Mouse (Mus musculus): ENCODE measurements around the gene Akap6.

Akap6 gene

GRCm38 (mm10) chr12:52904046-52904445 is 204.9 kb downstream of the Akap6 start:
- DNase-seq (ENCODE audit: low spot score in 2 of 2), result no peak

GRCm38 (mm10) chr12:52908448-52909066 is 209.4 kb downstream of the Akap6 start:
- DNase-seq (ENCODE audit: low spot score in 2 of 2), result no peak

- no peak for DNase-seq (ENCODE audit: low spot score in 2 of 2)
These were observed 211.2 kb downstream of the Akap6 start for GRCm38 (mm10) chr12:52910345-52910744.

- peak; percentile 41 to 76 for DNase-seq (ENCODE audit: low spot score in 2 of 2)
These were observed 211.6 kb downstream of the Akap6 start for GRCm38 (mm10) chr12:52910819-52911218.

GRCm38 (mm10) chr12:52918939-52919338 is 219.8 kb downstream of the Akap6 start:
- DNase-seq (ENCODE audit: low spot score in 2 of 2), result no peak

- no peak for DNase-seq (ENCODE audit: low spot score in 2 of 2)
These were observed 223.3 kb downstream of the Akap6 start for GRCm38 (mm10) chr12:52922510-52922909.

- no peak for DNase-seq (ENCODE audit: low spot score in 2 of 2)
These were observed 226.3 kb downstream of the Akap6 start for GRCm38 (mm10) chr12:52925448-52925847.

DNA sequence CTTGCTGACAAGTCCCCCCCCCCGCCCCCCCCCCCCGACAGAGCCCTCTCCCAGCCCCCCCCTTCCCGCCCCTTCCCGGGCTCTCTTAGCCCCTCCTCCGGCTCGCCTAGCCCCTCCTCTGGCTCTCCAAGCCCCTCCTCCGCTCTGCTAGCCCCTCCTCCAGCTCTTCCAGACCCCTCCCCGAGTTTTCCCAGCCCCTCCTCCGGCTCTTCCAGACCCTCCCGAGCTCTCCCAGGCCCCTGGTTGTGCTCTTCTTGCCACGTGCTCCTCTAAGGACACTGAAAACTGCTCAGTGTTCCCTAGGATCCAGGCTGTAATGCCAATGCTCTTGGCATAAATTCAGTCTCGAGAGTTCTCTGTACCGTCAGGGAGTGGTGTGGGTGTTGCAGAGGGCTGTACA is 234.6 kb downstream of the Akap6 start:
- DNase-seq (ENCODE audit: low spot score in 2 of 2), result no peak

DNA sequence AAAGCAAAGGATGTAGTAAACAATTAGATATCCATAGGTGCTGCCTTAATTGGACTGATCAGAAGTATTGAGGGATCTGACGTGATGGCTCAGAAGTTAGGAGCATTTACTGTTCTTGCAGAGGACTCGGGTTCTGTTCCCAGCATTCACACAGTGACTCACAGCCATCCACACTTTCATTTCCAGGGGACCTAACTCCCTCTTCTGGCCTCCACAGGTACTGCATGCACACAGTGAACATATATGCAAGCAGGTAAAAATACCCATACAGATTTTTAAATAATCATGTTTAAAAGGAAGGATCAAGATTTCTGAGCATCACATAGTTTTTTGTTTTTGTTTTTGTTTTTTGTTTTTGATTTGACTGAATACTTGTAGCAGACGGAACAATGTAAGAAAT is 235.8 kb downstream of the Akap6 start:
- no peak for DNase-seq (ENCODE audit: low spot score in 2 of 2)

GRCm38 (mm10) chr12:52938786-52939185 is 239.6 kb downstream of the Akap6 start:
- DNase-seq (ENCODE audit: low spot score in 2 of 2), result no peak

- DNase-seq (ENCODE audit: low spot score in 2 of 2), result peak in 1 of 2 experiments; percentile 19
These were observed 240.3 kb downstream of the Akap6 start for GRCm38 (mm10) chr12:52939324-52939946.

DNA sequence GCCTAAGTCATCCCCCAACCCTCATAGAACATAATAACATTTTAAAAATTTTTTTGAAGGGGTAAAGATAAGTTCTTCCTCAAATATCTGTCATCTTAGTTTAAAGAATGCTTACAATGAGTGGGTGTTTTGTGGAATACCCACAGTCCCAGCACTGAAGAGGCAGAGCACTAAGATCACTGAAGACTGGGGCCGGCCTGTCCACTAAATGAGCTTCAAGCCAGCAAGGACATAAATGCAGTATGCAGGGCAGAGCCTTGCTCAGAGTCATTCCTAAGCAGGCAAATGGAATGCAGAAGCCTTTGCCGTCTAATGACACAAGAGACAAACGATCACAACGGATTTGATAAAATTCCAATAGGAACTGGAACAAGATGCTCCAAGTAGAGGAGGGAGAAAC is 242.8 kb downstream of the Akap6 start:
- DNase-seq (ENCODE audit: low spot score in 2 of 2), result no peak

GRCm38 (mm10) chr12:52944274-52944673 is 245.1 kb downstream of the Akap6 start:
- no peak for DNase-seq (ENCODE audit: low spot score in 2 of 2)

- no peak for DNase-seq (ENCODE audit: low spot score in 2 of 2)
These were observed 245.8 kb downstream of the Akap6 start for GRCm38 (mm10) chr12:52944949-52945348.

GRCm38 (mm10) chr12:52950660-52951059 is 251.5 kb downstream of the Akap6 start:
- DNase-seq (ENCODE audit: low spot score in 2 of 2), result no peak

GRCm38 (mm10) chr12:52957587-52957986 is 258.4 kb downstream of the Akap6 start:
- DNase-seq (ENCODE audit: low spot score in 2 of 2), result no peak

DNA sequence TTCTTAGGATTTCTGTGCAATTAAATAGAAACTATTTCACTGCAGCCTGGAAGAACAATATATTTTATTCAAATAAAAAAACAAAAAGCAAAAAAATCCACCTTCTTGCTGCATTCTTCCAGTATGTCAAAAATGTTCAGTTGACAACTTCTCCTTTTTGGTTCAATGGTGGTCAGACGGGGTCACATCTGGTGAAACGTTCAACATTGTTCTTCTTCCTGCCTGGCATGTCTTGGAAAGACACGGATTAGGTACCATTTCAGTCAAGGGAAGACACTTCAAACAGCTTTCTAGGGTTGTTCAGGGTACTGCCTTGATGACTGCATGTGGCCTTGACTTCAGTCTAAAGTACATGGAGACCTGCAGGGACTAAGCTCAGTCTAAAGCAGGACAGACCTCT is 258.8 kb downstream of the Akap6 start:
- DNase-seq (ENCODE audit: low spot score in 2 of 2), result no peak

DNA sequence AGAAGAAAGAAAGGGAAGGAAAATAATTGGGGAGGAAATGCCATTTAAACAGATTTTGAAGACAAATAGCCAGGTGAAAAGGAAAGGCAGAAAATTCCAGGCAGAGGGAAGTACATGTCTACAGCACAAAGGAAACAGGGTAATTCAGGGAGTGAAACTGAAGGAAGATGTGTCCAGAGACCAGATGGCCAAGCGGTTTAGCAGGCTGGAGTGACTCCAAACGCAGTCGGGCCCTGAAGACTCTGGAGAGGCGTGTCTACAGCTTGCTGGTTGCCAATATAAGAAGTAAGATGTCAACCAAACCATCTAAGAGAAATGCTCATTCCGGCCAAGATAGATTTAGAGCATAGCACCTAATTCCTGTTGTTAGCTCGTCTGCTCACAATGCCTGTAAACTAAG is 292.6 kb downstream of the Akap6 start:
- no peak for DNase-seq (ENCODE audit: low spot score in 2 of 2)

DNA sequence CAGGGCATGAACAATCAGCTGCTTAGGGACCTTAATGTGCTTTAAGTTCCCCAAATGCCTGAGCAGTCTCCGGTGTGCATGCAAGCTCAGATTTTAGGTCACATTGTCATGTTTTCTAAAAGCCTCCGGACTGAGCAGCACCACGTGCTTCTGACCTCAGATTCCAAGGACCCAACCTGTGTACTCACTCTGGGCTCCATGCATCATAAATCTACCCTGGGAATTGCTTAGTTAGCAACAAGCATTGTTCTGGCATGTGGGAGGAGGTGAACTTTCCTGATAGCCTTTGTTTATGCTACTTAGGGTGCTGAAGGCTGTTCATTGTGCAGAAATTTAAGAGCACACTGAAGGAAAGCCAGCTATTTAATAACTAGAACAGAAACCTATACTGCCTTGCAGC is 313.2 kb downstream of the Akap6 start:
- no peak for DNase-seq (ENCODE audit: low spot score in 2 of 2)

DNA sequence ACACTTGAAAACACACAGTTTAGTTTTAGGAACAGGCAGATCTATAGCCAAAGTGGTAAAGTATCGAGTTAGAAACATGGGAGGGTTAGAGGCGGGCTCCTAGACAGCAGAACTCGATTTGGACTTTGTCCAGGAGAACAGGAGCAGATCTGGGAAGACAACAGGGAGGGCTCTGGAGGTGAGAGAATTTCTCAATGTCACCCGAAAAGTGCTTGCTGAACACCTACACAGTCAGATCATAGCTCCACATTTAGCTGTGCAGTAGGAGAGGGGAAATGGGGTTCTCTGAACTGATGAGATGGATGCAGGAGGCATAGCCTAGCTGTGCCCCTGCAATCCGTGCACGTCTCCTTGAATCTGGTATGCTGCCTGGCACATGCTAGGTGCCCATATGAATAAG is 315.4 kb downstream of the Akap6 start:
- no peak for DNase-seq (ENCODE audit: low spot score in 2 of 2)

DNA sequence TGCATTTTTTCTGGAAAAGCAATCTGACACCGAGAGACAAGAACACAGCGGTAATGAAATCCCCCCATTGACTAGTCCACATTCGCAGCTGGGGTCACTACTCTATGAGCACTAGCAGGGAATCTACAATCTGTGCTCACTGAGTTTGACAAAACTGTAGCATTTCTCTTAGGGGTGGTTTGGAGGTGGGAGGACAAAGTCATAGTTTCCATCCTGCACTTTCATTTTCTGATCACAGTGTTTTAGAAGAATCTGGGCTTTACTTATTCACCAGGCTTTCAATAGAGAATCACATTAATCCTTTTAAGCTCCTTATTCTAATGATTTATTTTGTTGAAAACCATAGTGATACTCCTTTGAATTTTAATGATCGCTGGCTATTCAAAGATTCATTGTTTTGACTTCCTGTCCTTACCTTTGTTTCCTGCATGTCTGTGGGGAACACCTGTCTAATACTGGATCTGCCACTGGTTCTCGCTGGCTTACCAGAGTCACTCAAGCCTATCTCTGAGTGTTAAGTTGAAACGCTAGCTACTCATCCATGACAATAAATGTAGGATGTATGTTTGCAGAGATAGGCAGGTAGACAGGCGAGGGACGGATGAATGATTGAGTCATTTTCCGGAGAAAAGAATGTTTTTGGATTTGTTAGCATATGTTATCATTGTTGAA is 325.5 kb downstream of the Akap6 start:
- DNase-seq (ENCODE audit: low spot score in 2 of 2), result no peak

- DNase-seq (ENCODE audit: low spot score in 2 of 2), result no peak
These were observed 328.1 kb downstream of the Akap6 start for GRCm38 (mm10) chr12:53027308-53027707.

GRCm38 (mm10) chr12:53028926-53029325 is 329.7 kb downstream of the Akap6 start:
- DNase-seq (ENCODE audit: low spot score in 2 of 2), result no peak
